Mouse (Mus musculus): ENCODE measurements at regions not wholly inside any gene's neighbourhood (a gene's known extent, or its start where the extent isn't known, plus 50 kb on each side); places are given as distances from the start of the nearest gene placed in this dataset.

DNA sequence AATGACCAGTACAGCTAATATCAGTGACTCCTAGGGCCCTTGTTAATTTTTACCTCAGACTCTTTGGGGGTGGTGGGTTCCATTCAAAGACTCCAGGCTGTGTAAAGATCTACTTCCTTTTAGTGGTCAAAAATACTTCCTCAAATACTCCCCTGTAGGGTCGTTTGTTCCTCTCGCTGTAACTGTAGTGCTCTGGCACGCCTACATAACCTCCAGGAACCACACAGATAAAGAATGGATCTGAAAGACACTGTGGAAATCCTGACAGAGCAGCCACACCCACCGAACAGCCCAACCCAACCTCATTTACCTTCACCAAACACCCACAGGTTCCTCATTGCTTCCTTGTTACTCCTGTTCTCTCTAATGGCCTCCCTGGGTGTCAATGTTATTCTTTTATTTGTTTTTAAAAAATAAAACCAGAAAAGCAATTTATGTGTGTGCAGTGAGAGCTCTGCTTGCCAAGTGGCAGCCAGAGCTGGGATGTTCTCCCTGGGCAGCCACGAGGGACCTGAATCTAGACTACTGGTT is 119.7 kb downstream of the Mtx3 start:
- no peak for TF ChIP-seq CTCF (IDR thresholded peaks at IDR 0.05; ENCODE audit: low read depth)
- no peak for TF ChIP-seq EP300 (IDR thresholded peaks at IDR 0.05; ENCODE audit: low read depth)
